Mouse (Mus musculus): ENCODE data around the gene Map7. TPM values are rescaled to one million over a fixed set of nuclear protein-coding genes. Genes with fewer than 3 reads are reported as not detected.

Gene Map7
- polyA plus RNA-seq, 1 experiment from 2014 or later, result 7.2 TPM

- no peak for DNase-seq (ENCODE audit: low spot score)
- no peak for ATAC-seq (replicated peaks; ENCODE audit: low FRiP score)
- H3K9ac ChIP-seq (ENCODE audit: low read depth, low read length), result no peak overlapping the region
- H3K27me3 ChIP-seq (replicated peaks; ENCODE audit: control insufficient read depth, insufficient read depth, low read length), result no peaks in the 10 kb centered on the region
- H3K4me2 ChIP-seq, result no peak overlapping the region
- 66% methylated on average over 9 of the region's 9 CpGs for WGBS
- no peaks in the 10 kb centered on the region for H3K36me3 ChIP-seq (ENCODE audit: control insufficient read depth, insufficient read depth, low read length)
- H3K4me1 ChIP-seq (replicated peaks; ENCODE audit: control insufficient read depth, insufficient read depth, low read length), result no peaks in the 10 kb centered on the region
- H3K27ac ChIP-seq (ENCODE audit: low read depth, low read length), result no peak overlapping the region
- H3K4me3 ChIP-seq (ENCODE audit: low read depth, low read length), result no peak overlapping the region
- no peaks in the 10 kb centered on the region for H3K9me3 ChIP-seq (ENCODE audit: control insufficient read depth, low read length)
Observed at GRCm38 (mm10) chr10:20202171-20202570, 53.9 kb downstream of the Map7 start.

- no peak overlapping the region for H3K27ac ChIP-seq (ENCODE audit: low read depth, low read length)
- no peaks in the 10 kb centered on the region for H3K36me3 ChIP-seq (ENCODE audit: control insufficient read depth, insufficient read depth, low read length)
- WGBS, result 87% methylated on average over 6 of the region's 6 CpGs
- H3K4me1 ChIP-seq (replicated peaks; ENCODE audit: control insufficient read depth, insufficient read depth, low read length), result no peaks in the 10 kb centered on the region
- no peaks in the 10 kb centered on the region for H3K27me3 ChIP-seq (replicated peaks; ENCODE audit: control insufficient read depth, insufficient read depth, low read length)
- no peak overlapping the region for H3K4me2 ChIP-seq
- H3K4me3 ChIP-seq (ENCODE audit: low read depth, low read length), result no peak overlapping the region
- ATAC-seq (replicated peaks; ENCODE audit: low FRiP score), result no peak
- H3K9me3 ChIP-seq (ENCODE audit: control insufficient read depth, low read length), result no peaks in the 10 kb centered on the region
- H3K9ac ChIP-seq (ENCODE audit: low read depth, low read length), result no peak overlapping the region
- DNase-seq (ENCODE audit: low spot score), result no peak
Observed at GRCm38 (mm10) chr10:20202818-20203217, 54.5 kb downstream of the Map7 start.

GRCm38 (mm10) chr10:20203502-20203901 lies 55.2 kb downstream of the Map7 start:
- no peak for ATAC-seq (replicated peaks; ENCODE audit: low FRiP score)
- no peaks in the 10 kb centered on the region for H3K9me3 ChIP-seq (ENCODE audit: control insufficient read depth, low read length)
- WGBS, result 74% methylated on average over 6 of the region's 6 CpGs

GRCm38 (mm10) chr10:20204696-20205431 lies 56.6 kb downstream of the Map7 start:
- Histone ChIP-seq H3K9me3 (ENCODE audit: control insufficient read depth, low read length) (no peaks in the 10 kb centered on the region), H3K4me3 (ENCODE audit: low read depth, low read length) (no peak overlapping the region), H3K36me3 (ENCODE audit: control insufficient read depth, insufficient read depth, low read length) (no peaks in the 10 kb centered on the region), H3K4me1 (replicated peaks; ENCODE audit: control insufficient read depth, insufficient read depth, low read length) (no peaks in the 10 kb centered on the region), H3K4me2 (no peak overlapping the region), H3K27me3 (replicated peaks; ENCODE audit: control insufficient read depth, insufficient read depth, low read length) (no peaks in the 10 kb centered on the region), H3K27ac (ENCODE audit: low read depth, low read length) (no peak overlapping the region), H3K9ac (ENCODE audit: low read depth, low read length) (no peak overlapping the region)
- ATAC-seq (replicated peaks; ENCODE audit: low FRiP score) (no peak), DNase-seq (ENCODE audit: low spot score) (no peak)
- 56% methylated on average over 20 of the region's 20 CpGs for WGBS

More at GRCm38 (mm10) chr10:20203502-20203901, 55.2 kb downstream of the Map7 start:
- Histone ChIP-seq H3K4me1 (replicated peaks; ENCODE audit: control insufficient read depth, insufficient read depth, low read length) (no peaks in the 10 kb centered on the region), H3K9ac (ENCODE audit: low read depth, low read length) (no peak overlapping the region), H3K36me3 (ENCODE audit: control insufficient read depth, insufficient read depth, low read length) (no peaks in the 10 kb centered on the region), H3K27me3 (replicated peaks; ENCODE audit: control insufficient read depth, insufficient read depth, low read length) (no peaks in the 10 kb centered on the region), H3K4me3 (ENCODE audit: low read depth, low read length) (no peak overlapping the region), H3K27ac (ENCODE audit: low read depth, low read length) (no peak overlapping the region), H3K4me2 (no peak overlapping the region)
- no peak for DNase-seq (ENCODE audit: low spot score)

- 84% methylated on average over 7 of the region's 7 CpGs for WGBS
- no peak overlapping the region for H3K4me3 ChIP-seq (ENCODE audit: low read depth, low read length)
- H3K4me1 ChIP-seq (replicated peaks; ENCODE audit: control insufficient read depth, insufficient read depth, low read length), result no peaks in the 10 kb centered on the region
- no peak for DNase-seq (ENCODE audit: low spot score)
- no peaks in the 10 kb centered on the region for H3K9me3 ChIP-seq (ENCODE audit: control insufficient read depth, low read length)
- H3K36me3 ChIP-seq (ENCODE audit: control insufficient read depth, insufficient read depth, low read length), result no peaks in the 10 kb centered on the region
- H3K27ac ChIP-seq (ENCODE audit: low read depth, low read length), result no peak overlapping the region
- no peaks in the 10 kb centered on the region for H3K27me3 ChIP-seq (replicated peaks; ENCODE audit: control insufficient read depth, insufficient read depth, low read length)
- H3K4me2 ChIP-seq, result no peak overlapping the region
- no peak overlapping the region for H3K9ac ChIP-seq (ENCODE audit: low read depth, low read length)
- ATAC-seq (replicated peaks; ENCODE audit: low FRiP score), result no peak
Observed at GRCm38 (mm10) chr10:20206966-20207365, 58.7 kb downstream of the Map7 start.

- no peak overlapping the region for H3K4me3 ChIP-seq (ENCODE audit: low read depth, low read length)
- H3K36me3 ChIP-seq (ENCODE audit: control insufficient read depth, insufficient read depth, low read length), result no peaks in the 10 kb centered on the region
- H3K27me3 ChIP-seq (replicated peaks; ENCODE audit: control insufficient read depth, insufficient read depth, low read length), result no peaks in the 10 kb centered on the region
- ATAC-seq (replicated peaks; ENCODE audit: low FRiP score), result no peak
- H3K9me3 ChIP-seq (ENCODE audit: control insufficient read depth, low read length), result no peaks in the 10 kb centered on the region
- no peak overlapping the region for H3K9ac ChIP-seq (ENCODE audit: low read depth, low read length)
- no peak overlapping the region for H3K4me2 ChIP-seq
- no peak for DNase-seq (ENCODE audit: low spot score)
- WGBS, result 86% methylated on average over 5 of the region's 5 CpGs
- no peak overlapping the region for H3K27ac ChIP-seq (ENCODE audit: low read depth, low read length)
- H3K4me1 ChIP-seq (replicated peaks; ENCODE audit: control insufficient read depth, insufficient read depth, low read length), result no peaks in the 10 kb centered on the region
Observed at GRCm38 (mm10) chr10:20209609-20210341, 61.5 kb downstream of the Map7 start.

- no peak overlapping the region for H3K27ac ChIP-seq (ENCODE audit: low read depth, low read length)
- no peaks in the 10 kb centered on the region for H3K9me3 ChIP-seq (ENCODE audit: control insufficient read depth, low read length)
- no peaks in the 10 kb centered on the region for H3K4me1 ChIP-seq (replicated peaks; ENCODE audit: control insufficient read depth, insufficient read depth, low read length)
- DNase-seq (ENCODE audit: low spot score), result no peak
- 87% methylated on average over 4 of the region's 4 CpGs for whole genome bisulfite sequencing
- no peaks in the 10 kb centered on the region for H3K27me3 ChIP-seq (replicated peaks; ENCODE audit: control insufficient read depth, insufficient read depth, low read length)
- H3K9ac ChIP-seq (ENCODE audit: low read depth, low read length), result no peak overlapping the region
- ATAC-seq (replicated peaks; ENCODE audit: low FRiP score), result no peak
- no peak overlapping the region for H3K4me2 ChIP-seq
- no peak overlapping the region for H3K4me3 ChIP-seq (ENCODE audit: low read depth, low read length)
- no peaks in the 10 kb centered on the region for H3K36me3 ChIP-seq (ENCODE audit: control insufficient read depth, insufficient read depth, low read length)
Observed at GRCm38 (mm10) chr10:20214418-20214817, 66.1 kb downstream of the Map7 start.

GRCm38 (mm10) chr10:20216982-20217381 lies 68.7 kb downstream of the Map7 start:
- WGBS, result 63% methylated on average over 6 of the region's 6 CpGs
- Histone ChIP-seq H3K27ac (ENCODE audit: low read depth, low read length) (no peak overlapping the region), H3K4me3 (ENCODE audit: low read depth, low read length) (no peak overlapping the region), H3K4me2 (no peak overlapping the region), H3K9me3 (ENCODE audit: control insufficient read depth, low read length) (no peaks in the 10 kb centered on the region), H3K9ac (ENCODE audit: low read depth, low read length) (no peak overlapping the region), H3K36me3 (ENCODE audit: control insufficient read depth, insufficient read depth, low read length) (no peaks in the 10 kb centered on the region), H3K4me1 (replicated peaks; ENCODE audit: control insufficient read depth, insufficient read depth, low read length) (no peaks in the 10 kb centered on the region), H3K27me3 (replicated peaks; ENCODE audit: control insufficient read depth, insufficient read depth, low read length) (no peaks in the 10 kb centered on the region)
- ATAC-seq (replicated peaks; ENCODE audit: low FRiP score) (no peak), DNase-seq (ENCODE audit: low spot score) (no peak)

GRCm38 (mm10) chr10:20218866-20219265 lies 70.6 kb downstream of the Map7 start:
- no peak for ATAC-seq (replicated peaks; ENCODE audit: low FRiP score)
- WGBS, result 87% methylated on average over 4 of the region's 4 CpGs

More at GRCm38 (mm10) chr10:20218866-20219265, 70.6 kb downstream of the Map7 start:
- no peaks in the 10 kb centered on the region for H3K27me3 ChIP-seq (replicated peaks; ENCODE audit: control insufficient read depth, insufficient read depth, low read length)
- H3K4me1 ChIP-seq (replicated peaks; ENCODE audit: control insufficient read depth, insufficient read depth, low read length), result no peaks in the 10 kb centered on the region
- H3K36me3 ChIP-seq (ENCODE audit: control insufficient read depth, insufficient read depth, low read length), result no peaks in the 10 kb centered on the region
- H3K9me3 ChIP-seq (ENCODE audit: control insufficient read depth, low read length), result no peaks in the 10 kb centered on the region
- no peak overlapping the region for H3K9ac ChIP-seq (ENCODE audit: low read depth, low read length)
- no peak overlapping the region for H3K4me3 ChIP-seq (ENCODE audit: low read depth, low read length)
- no peak for DNase-seq (ENCODE audit: low spot score)
- H3K27ac ChIP-seq (ENCODE audit: low read depth, low read length), result no peak overlapping the region
- H3K4me2 ChIP-seq, result no peak overlapping the region

Measured in liver, embryonic 11.5 days (tissue).